Mouse (Mus musculus): ENCODE data around the gene Celsr2.

GRCm38 (mm10) chr3:108454172-108454571 lies 38.8 kb upstream of the Celsr2 start:
- TF ChIP-seq POLR2A (IDR thresholded peaks at IDR 0.05; ENCODE audit: low read depth, low read length) (no peak), CTCF (conservative IDR thresholded peaks at IDR 0.05; ENCODE audit: insufficient read depth, insufficient read length, low read depth, low read length) (no peak)
